Mouse (Mus musculus) MEL (cell line): ENCODE results near the gene Lmntd2. TPM values are rescaled to one million over a fixed set of nuclear protein-coding genes. Genes with fewer than 3 reads are reported as not detected.
A peak's percentile ranks its signal among the peaks of the same experiment; 100 is the strongest.

Experiments used
- DNase-seq: peaks from one replicate; pipeline ENCODE4 v3.0.0; 2011; ENCODE audit warnings: low read depth, low spot score
- H3K27ac ChIP-seq: 2 replicates; pipeline ENCODE4 v1.5.1; 2012; ENCODE audit warnings: low read depth, mild to moderate bottlenecking, control low read depth, low read length, moderate library complexity; ENCODE audit not compliant: control insufficient read depth
- H3K27me3 ChIP-seq, 2 experiments: fragments of 150-350 bp in 1 of 2; sonication (generic) in 1 of 2; 2 replicates each; pipeline ENCODE4 v1.6.1; 2012; ENCODE audit warnings: low read length in 2 of 2, mild to moderate bottlenecking in 2 of 2, improper control_type of control experiment in 1 of 2, moderate library complexity in 1 of 2; ENCODE audit not compliant: insufficient read depth in 2 of 2, control insufficient read depth in 1 of 2
- H3K36me3 ChIP-seq, 2 experiments: 2 replicates each; pipeline ENCODE4 v1.6.1; 2012 to 2014; ENCODE audit warnings: low read length in 2 of 2, improper control_type of control experiment in 1 of 2, inconsistent platforms in 1 of 2, mild to moderate bottlenecking in 1 of 2; ENCODE audit not compliant: insufficient read depth in 2 of 2, control insufficient read depth in 1 of 2
- H3K4me1 ChIP-seq, 2 experiments: fragments of 150-350 bp in 1 of 2; sonication (generic) in 1 of 2; 2 replicates each; pipeline ENCODE4 v1.6.1; 2012; ENCODE audit warnings: low read length in 2 of 2, improper control_type of control experiment in 1 of 2, mild to moderate bottlenecking in 1 of 2; ENCODE audit not compliant: insufficient read depth in 2 of 2, control insufficient read depth in 1 of 2
- H3K4me3 ChIP-seq, 2 experiments: fragments of 150-350 bp in 1 of 2; sonication (generic) in 1 of 2; 2 replicates each; pipeline ENCODE4 v1.5.1; 2012; ENCODE audit warnings: low read depth in 2 of 2, low read length in 2 of 2, mild to moderate bottlenecking in 2 of 2, moderate library complexity in 2 of 2, control low read depth in 1 of 2, improper control_type of control experiment in 1 of 2; ENCODE audit not compliant: control insufficient read depth in 1 of 2, insufficient read depth in 1 of 2
- H3K79me2 ChIP-seq: 2 replicates; pipeline ENCODE4 v1.6.1; 2012; ENCODE audit warnings: mild to moderate bottlenecking, low read length, moderate library complexity; ENCODE audit not compliant: control insufficient read depth, poor library complexity, insufficient read depth
- H3K9ac ChIP-seq: 2 replicates; pipeline ENCODE4 v1.6.1; 2012; ENCODE audit warnings: low read depth, mild to moderate bottlenecking, control low read depth, low read length, moderate library complexity; ENCODE audit not compliant: control insufficient read depth, poor library complexity, severe bottlenecking
- H3K9me3 ChIP-seq: fragments of 150-350 bp; sonication (generic); replicated peaks from 2 replicates; pipeline ENCODE4 v1.6.1; 2012; ENCODE audit warnings: mild to moderate bottlenecking, low read length, improper control_type of control experiment, moderate library complexity; ENCODE audit not compliant: insufficient read depth
- BHLHE40 ChIP-seq: IDR thresholded peaks from 2 replicates; pipeline ENCODE4 v1.6.1; 2012; ENCODE audit warnings: low read depth, mild to moderate bottlenecking, inconsistent platforms, low read length, improper control_type of control experiment, borderline replicate concordance
- CTCF ChIP-seq, 3 experiments: IDR thresholded peaks in 2 of 3; conservative IDR thresholded peaks in 1 of 3; 2 replicates each; pipeline ENCODE4 v1.5.1; 2011 to 2012; ENCODE audit warnings: low read length in 3 of 3, low read depth in 2 of 3, mild to moderate bottlenecking in 2 of 3, improper control_type of control experiment in 1 of 3, inconsistent platforms in 1 of 3, mixed read lengths in 1 of 3, moderate library complexity in 1 of 3; ENCODE audit not compliant: control insufficient read depth in 1 of 3, insufficient read depth in 1 of 3, poor library complexity in 1 of 3, severe bottlenecking in 1 of 3
- EP300 ChIP-seq, 2 experiments: IDR thresholded peaks; 2 replicates each; pipeline ENCODE4 v1.6.1; 2011; ENCODE audit warnings: improper control_type of control experiment in 2 of 2, low read length in 2 of 2, low read depth in 1 of 2, mild to moderate bottlenecking in 1 of 2
- ETS1 ChIP-seq: IDR thresholded peaks from 2 replicates; pipeline ENCODE4 v1.6.1; 2012; ENCODE audit warnings: low read depth, mild to moderate bottlenecking, inconsistent platforms, low read length, improper control_type of control experiment, moderate library complexity
- GATA1 ChIP-seq: IDR thresholded peaks from 2 replicates; pipeline ENCODE4 v1.6.1; 2011; ENCODE audit warnings: low read depth, low read length, improper control_type of control experiment
- KAT2A ChIP-seq: conservative IDR thresholded peaks from 2 replicates; pipeline ENCODE4 v1.6.1; 2012; ENCODE audit warnings: low read depth, low read length, improper control_type of control experiment, inconsistent platforms
- MAFK ChIP-seq: IDR thresholded peaks from 2 replicates; pipeline ENCODE4 v1.6.1; 2011; ENCODE audit warnings: low read depth, mild to moderate bottlenecking, low read length, improper control_type of control experiment, borderline replicate concordance
- MAZ ChIP-seq: IDR thresholded peaks from 2 replicates; pipeline ENCODE4 v1.6.1; 2012; ENCODE audit warnings: low read depth, mild to moderate bottlenecking, inconsistent platforms, low read length, improper control_type of control experiment
- MYC ChIP-seq: IDR thresholded peaks from 2 replicates; pipeline ENCODE4 v1.6.1; 2011; ENCODE audit warnings: low read depth, mild to moderate bottlenecking, low read length, improper control_type of control experiment, moderate library complexity
- POLR2A ChIP-seq, 2 experiments: IDR thresholded peaks; 2 replicates each; pipeline ENCODE4 v1.6.1; 2011 to 2012; ENCODE audit warnings: low read length in 2 of 2, mild to moderate bottlenecking in 2 of 2, control low read depth in 1 of 2, improper control_type of control experiment in 1 of 2, low read depth in 1 of 2, moderate library complexity in 1 of 2; ENCODE audit not compliant: control insufficient read depth in 1 of 2, insufficient read depth in 1 of 2, poor library complexity in 1 of 2
- RAD21 ChIP-seq: IDR thresholded peaks from 2 replicates; pipeline ENCODE4 v1.6.1; 2011; ENCODE audit warnings: mild to moderate bottlenecking, low read depth, low read length, improper control_type of control experiment
- RCOR1 ChIP-seq: IDR thresholded peaks from 2 replicates; pipeline ENCODE4 v1.6.1; 2012; ENCODE audit warnings: low read depth, mild to moderate bottlenecking, inconsistent platforms, low read length, improper control_type of control experiment
- SIN3A ChIP-seq: IDR thresholded peaks from 2 replicates; pipeline ENCODE4 v1.6.1; 2012; ENCODE audit warnings: low read length, improper control_type of control experiment, inconsistent platforms
- SMC3 ChIP-seq: IDR thresholded peaks from 2 replicates; pipeline ENCODE4 v1.6.1; 2011; ENCODE audit warnings: low read depth, low read length, improper control_type of control experiment
- USF1 ChIP-seq: IDR thresholded peaks from 2 replicates; pipeline ENCODE4 v1.6.1; 2014; ENCODE audit warnings: low read depth, mild to moderate bottlenecking, inconsistent platforms, low read length, improper control_type of control experiment, moderate library complexity
- ZC3H11A ChIP-seq: IDR thresholded peaks from 2 replicates; pipeline ENCODE4 v1.6.1; 2012; ENCODE audit warnings: low read depth, mild to moderate bottlenecking, inconsistent platforms, low read length, improper control_type of control experiment
- ZMIZ1 ChIP-seq: IDR thresholded peaks from 2 replicates; pipeline ENCODE4 v1.6.1; 2012; ENCODE audit warnings: low read depth, mild to moderate bottlenecking, inconsistent platforms, low read length, improper control_type of control experiment, moderate library complexity
- ZNF384 ChIP-seq: IDR thresholded peaks from 2 replicates; pipeline ENCODE4 v1.6.1; 2012; ENCODE audit warnings: low read depth, mild to moderate bottlenecking, inconsistent platforms, low read length, improper control_type of control experiment
- polyA plus RNA-seq, 2 experiments: library from polyadenylated mRNA; stranded (reverse) in 1 of 2; unstranded in 1 of 2; fragments of >175 nt in 1 of 2; fragments of >200 nt in 1 of 2; gene quantifications; 2 replicates each; pipeline versions ENCODE4 v1.2.1 to v1.2.4; 2012; ENCODE audit warnings: low replicate concordance in 2 of 2, low read depth in 1 of 2; ENCODE audit not compliant: insufficient read length in 2 of 2, insufficient read depth in 1 of 2, missing spikeins in 1 of 2
- total RNA-seq: library from RNA; depleted of rRNA; stranded (reverse); fragments of 300-350 nt; gene quantifications from 2 replicates; pipeline ENCODE4 v1.2.3, GENCODE M21; 2012

Lmntd2 gene
- total and polyA plus RNA-seq, 3 experiments: 0.43 TPM; not detected in 2

- TF ChIP-seq SIN3A (peak; percentile 55), ZMIZ1 (no peak), POLR2A (IDR thresholded peaks at IDR 0.05; ENCODE audit: control insufficient read depth in 1 of 2, insufficient read depth in 1 of 2, low read depth in 1 of 2, low read length in 2 of 2, poor library complexity in 1 of 2) (no peak), ZC3H11A (peak; percentile 96), SMC3 (peak; percentile 92), MAZ (no peak), ZNF384 (peak; percentile 36; the same call in 1 of the 2 replicates), CTCF (IDR thresholded peaks at IDR 0.05 in 2 of 3, conservative IDR thresholded peaks at IDR 0.05 in 1 of 3; ENCODE audit: control insufficient read depth in 1 of 3, insufficient read depth in 1 of 3, low read depth in 2 of 3, low read length in 3 of 3, poor library complexity in 1 of 3, severe bottlenecking in 1 of 3) (peak; percentile 89 to 98 (median 92)), MYC (0 out of 2 replicates have a peak, but pooled peaks have one; percentile 22), RAD21 (peak; percentile 92), GATA1 (no peak), KAT2A (no peak)
- Histone ChIP-seq H3K79me2 (peaks cover 6% of the 10 kb centered on the region; the same call in 1 of the 2 replicates), H3K27me3 (no peaks in the 10 kb centered on the region; a peak in 1 of 4 replicates), H3K9me3 (no peaks in the 10 kb centered on the region), H3K27ac (no peak overlapping the region), H3K36me3 (peaks cover 0 to 4% of the 10 kb centered on the region in 2 experiments; a peak in 2 of 4 replicates), H3K9ac (no peak overlapping the region), H3K4me1 (peaks cover 6 to 10% of the 10 kb centered on the region in 2 experiments), H3K4me3 (no peak overlapping the region)
- peak; percentile 91 for DNase-seq
These were observed 37.7 kb downstream of the Lmntd2 start for GRCm38 (mm10) chr7:141176173-141176572.

GRCm38 (mm10) chr7:141175068-141175467 is 38.8 kb downstream of the Lmntd2 start:
- DNase-seq: peak; percentile 37
- Histone ChIP-seq H3K4me3 (no peak overlapping the region), H3K27me3 (no peaks in the 10 kb centered on the region; a peak in 1 of 4 replicates), H3K36me3 (peaks cover 0 to 4% of the 10 kb centered on the region in 2 experiments; a peak in 2 of 4 replicates), H3K79me2 (peaks cover 6% of the 10 kb centered on the region; the same call in 1 of the 2 replicates), H3K27ac (no peak overlapping the region), H3K4me1 (peaks cover 6 to 10% of the 10 kb centered on the region in 2 experiments), H3K9ac (no peak overlapping the region), H3K9me3 (no peaks in the 10 kb centered on the region)
- peak; percentile 8 for TF ChIP-seq RAD21
- TF ChIP-seq ETS1: no peak
- no peak for TF ChIP-seq USF1
- TF ChIP-seq CTCF (IDR thresholded peaks at IDR 0.05 in 2 of 3, conservative IDR thresholded peaks at IDR 0.05 in 1 of 3; ENCODE audit: control insufficient read depth in 1 of 3, insufficient read depth in 1 of 3, low read depth in 2 of 3, low read length in 3 of 3, poor library complexity in 1 of 3, severe bottlenecking in 1 of 3): peak in 2 of 3 experiments; percentile 12 to 38; a peak in 1 of 6 replicates
- no peak for TF ChIP-seq POLR2A (IDR thresholded peaks at IDR 0.05; ENCODE audit: control insufficient read depth in 1 of 2, insufficient read depth in 1 of 2, low read depth in 1 of 2, low read length in 2 of 2, poor library complexity in 1 of 2)
- no peak for TF ChIP-seq EP300 (IDR thresholded peaks at IDR 0.05; ENCODE audit: low read depth in 1 of 2, low read length in 2 of 2)
- TF ChIP-seq MAFK: no peak
- no peak for TF ChIP-seq RCOR1
- no peak for TF ChIP-seq BHLHE40
- TF ChIP-seq MYC: 0 out of 2 replicates have a peak, but pooled peaks have one; percentile 54
- TF ChIP-seq SMC3: peak; percentile 58
- TF ChIP-seq SIN3A: 0 out of 2 replicates have a peak, but pooled peaks have one; percentile 19
- TF ChIP-seq ZMIZ1: no peak
